Mouse (Mus musculus) kidney, postnatal 0 days (tissue): ENCODE results near the gene Ak4. TPM values are rescaled to one million over a fixed set of nuclear protein-coding genes. Genes with fewer than 3 reads are reported as not detected.
A peak's percentile ranks its signal among the peaks of the same experiment; 100 is the strongest.
"Not testable (repeated sequence)": the region's sequence is repeated elsewhere in the genome, so short reads cannot be mapped to it uniquely, and the experiment has no call there.

Experiments used
- ATAC-seq: fragments of 200-750 bp; cut with Nextera tagmentation; replicated peaks from 2 replicates; pipeline ENCODE4 v1.8.0; 2017; ENCODE audit warnings: low read depth, moderate number of reproducible peaks, moderate TSS enrichment, moderate library complexity; ENCODE audit not compliant: low FRiP score
- DNase-seq: peaks from one replicate; pipeline ENCODE4 v3.0.0-alpha.2; 2016; ENCODE audit warnings: low spot score
- H3K27ac ChIP-seq: fragments of 300-500 bp; sonication (generic); 2 replicates; pipeline ENCODE4 v1.5.1; 2014; ENCODE audit warnings: mild to moderate bottlenecking
- H3K27me3 ChIP-seq: fragments of 300-500 bp; sonication (generic); 2 replicates; pipeline ENCODE4 v1.6.1; 2014; ENCODE audit warnings: low read length, mixed read lengths; ENCODE audit not compliant: insufficient read depth
- H3K36me3 ChIP-seq: fragments of 300-500 bp; sonication (generic); 2 replicates; pipeline ENCODE4 v1.6.1; 2014; ENCODE audit warnings: low read length, mixed read lengths; ENCODE audit not compliant: insufficient read depth
- H3K4me1 ChIP-seq: fragments of 300-500 bp; sonication (generic); replicated peaks from 2 replicates; pipeline ENCODE4 v1.6.1; 2014; ENCODE audit warnings: antibody characterized with exemption, low read length, mixed read lengths; ENCODE audit not compliant: insufficient read depth
- H3K4me2 ChIP-seq: fragments of 300-500 bp; sonication (generic); 2 replicates; pipeline ENCODE4 v1.6.1; 2014; ENCODE audit warnings: mild to moderate bottlenecking, low read length, moderate library complexity, mixed read lengths
- H3K4me3 ChIP-seq: fragments of 300-500 bp; sonication (generic); replicated peaks from 2 replicates; pipeline ENCODE4 v1.5.1; 2014; ENCODE audit warnings: low read depth, low read length
- H3K9ac ChIP-seq: fragments of 300-500 bp; sonication (generic); 2 replicates; pipeline ENCODE4 v1.6.1; 2014; ENCODE audit warnings: low read depth, low read length
- H3K9me3 ChIP-seq: fragments of 300-500 bp; sonication (generic); replicated peaks from 2 replicates; pipeline ENCODE4 v1.6.1; 2016; ENCODE audit warnings: low read length, inconsistent platforms, mixed read lengths
- CTCF ChIP-seq: IDR thresholded peaks from 2 replicates; pipeline ENCODE4 v1.5.1; 2016; ENCODE audit warnings: antibody characterized with exemption, low read depth, mild to moderate bottlenecking, moderate library complexity
- WGBS: fragments of 180-500 bp; shearing (Covaris S2); extraction: QIAGEN DNeasy Blood & Tissue Kit; methylation state at CpG from one replicate; pipeline ENCODE4 v1.1.7; 2014; 5-methylcytosine and 5-hydroxymethylcytosine counted together
- polyA plus RNA-seq: library from polyadenylated mRNA; unstranded; fragments of >200 nt; fragmentation: Nextera tagmentation; extraction: Ambion mirVana; gene quantifications from 2 replicates; pipeline ENCODE4 v1.2.1, GENCODE M21; 2015

Ak4 gene
- polyA plus RNA-seq, 1 experiment from 2014 or later: 17.1 TPM

DNA sequence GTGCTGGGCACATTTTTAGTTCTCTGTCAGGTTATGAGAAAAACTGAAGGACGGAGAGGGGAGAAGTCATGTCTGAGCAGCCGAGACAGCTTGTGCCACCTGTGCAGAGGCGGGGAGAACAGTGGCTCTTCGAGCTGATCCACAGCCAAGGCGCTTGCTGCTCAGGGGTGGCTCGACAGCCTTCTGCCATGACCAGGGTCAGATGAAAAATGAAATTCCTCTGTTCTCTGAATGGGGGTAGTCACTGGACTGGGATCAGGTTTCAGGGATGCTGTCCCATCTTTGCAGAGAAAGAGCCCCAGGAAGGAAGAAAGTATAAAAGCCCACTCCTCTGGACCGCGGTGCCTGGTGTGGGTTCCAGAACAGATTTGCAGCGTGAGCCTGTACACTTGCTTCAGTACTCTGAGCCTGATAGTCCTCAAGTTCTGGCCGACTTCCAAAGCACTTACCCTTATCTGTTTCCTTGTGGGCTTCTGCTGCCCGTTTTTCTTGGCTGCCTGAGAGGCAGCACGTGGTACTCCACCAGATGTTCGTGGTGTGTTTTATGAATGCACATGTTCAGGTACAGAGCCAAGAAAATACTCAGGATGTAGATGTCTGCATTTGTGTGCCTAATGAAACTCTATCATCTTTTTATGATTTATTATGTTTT, 20.8 kb downstream of the Ak4 start:
- TF ChIP-seq CTCF: no peak
- Histone ChIP-seq H3K36me3 (no peaks in the 10 kb centered on the region), H3K27ac (no peak overlapping the region), H3K4me1 (no peaks in the 10 kb centered on the region), H3K27me3 (no peaks in the 10 kb centered on the region), H3K4me3 (no peak overlapping the region), H3K9ac (no peak overlapping the region), H3K9me3 (no peaks in the 10 kb centered on the region), H3K4me2 (no peak overlapping the region)
- ATAC-seq: peak; percentile 49; the same call in 1 of the 2 replicates
- peak; percentile 75 for DNase-seq
- 33% methylated on average over 13 of the region's 13 CpGs for WGBS

DNA sequence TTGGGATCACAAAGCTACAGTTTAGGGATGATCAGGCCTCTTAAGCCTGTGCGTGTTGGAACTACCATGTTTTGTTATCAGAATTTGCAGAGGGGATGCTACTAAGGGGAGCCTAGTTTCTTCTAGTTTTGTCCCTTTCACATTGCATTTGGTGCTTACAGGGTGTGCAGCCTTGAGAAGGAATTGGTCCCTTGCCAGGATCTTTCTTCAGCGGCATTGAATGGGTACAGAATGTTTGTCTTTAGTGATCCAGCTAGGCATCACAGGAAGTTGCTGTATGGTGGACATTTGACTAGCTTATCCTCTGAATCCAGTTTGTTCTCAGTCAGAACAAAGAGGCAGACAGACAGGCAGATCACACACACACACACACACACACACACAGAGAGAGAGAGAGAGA, 23.7 kb downstream of the Ak4 start:
- Histone ChIP-seq H3K27ac (no peak overlapping the region), H3K9ac (no peak overlapping the region), H3K4me2 (no peak overlapping the region), H3K36me3 (no peaks in the 10 kb centered on the region), H3K4me1 (no peaks in the 10 kb centered on the region), H3K4me3 (no peak overlapping the region), H3K27me3 (no peaks in the 10 kb centered on the region), H3K9me3 (no peaks in the 10 kb centered on the region)
- WGBS: 76% methylated on average over 2 of the region's 2 CpGs
- no peak for DNase-seq
- no peak for ATAC-seq
- no peak for TF ChIP-seq CTCF

DNA sequence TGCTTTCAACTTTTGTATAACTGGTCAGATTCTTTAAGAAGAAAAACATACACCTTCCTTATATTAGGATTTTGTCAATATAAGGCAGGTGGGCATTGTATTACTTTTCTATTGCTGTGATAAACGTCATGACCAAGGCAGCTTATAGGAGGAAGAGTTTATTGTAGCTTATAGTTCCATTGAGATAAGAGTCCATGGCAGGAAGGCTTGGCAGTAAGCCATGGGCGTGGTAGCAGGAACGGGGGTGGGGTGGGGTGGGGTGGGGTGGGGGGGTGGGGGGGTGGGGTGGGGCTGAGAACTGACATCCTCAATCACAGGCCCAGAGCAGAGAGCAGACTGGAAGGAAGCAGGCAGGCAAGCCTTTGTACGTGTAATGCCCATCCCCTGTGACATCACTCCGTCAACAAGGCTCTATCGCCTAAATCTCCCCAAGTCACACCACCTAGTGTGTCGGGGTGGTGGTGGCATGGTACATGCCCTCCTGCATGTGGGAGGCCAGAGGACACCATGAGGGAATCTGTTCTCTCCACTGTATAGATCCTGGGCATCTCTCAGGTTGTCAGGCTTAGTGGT, 24.4 kb downstream of the Ak4 start:
- WGBS: 81% methylated on average over 7 of the region's 7 CpGs
- H3K27ac ChIP-seq: no peak overlapping the region
- DNase-seq (no peak), ATAC-seq (no peak)
- no peaks in the 10 kb centered on the region for H3K9me3 ChIP-seq
- no peaks in the 10 kb centered on the region for H3K27me3 ChIP-seq
- no peak overlapping the region for H3K4me2 ChIP-seq
- no peaks in the 10 kb centered on the region for H3K36me3 ChIP-seq
- H3K9ac ChIP-seq: no peak overlapping the region
- no peak for TF ChIP-seq CTCF
- H3K4me3 ChIP-seq: no peak overlapping the region
- H3K4me1 ChIP-seq: no peaks in the 10 kb centered on the region

DNA sequence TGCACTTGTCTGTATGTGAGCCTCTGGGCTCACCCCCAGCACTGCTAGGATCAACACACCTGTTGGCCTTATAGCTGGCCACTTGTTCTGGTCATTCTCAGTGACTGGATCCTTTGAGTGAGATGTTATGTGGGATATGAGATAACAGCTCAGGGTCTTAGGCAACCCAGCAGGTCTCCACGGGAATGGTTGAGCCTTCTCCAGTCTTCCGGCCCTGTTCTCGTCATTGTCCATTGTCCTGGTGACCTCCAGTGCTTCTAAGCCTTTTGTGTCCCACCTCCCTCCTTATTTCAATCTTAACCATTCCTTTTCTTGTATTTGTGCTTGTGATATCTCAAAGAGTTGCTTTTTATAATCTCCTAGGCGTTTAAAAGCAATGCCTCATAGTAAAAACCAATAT, 26.6 kb downstream of the Ak4 start:
- Histone ChIP-seq H3K27me3 (no peaks in the 10 kb centered on the region), H3K9me3 (no peaks in the 10 kb centered on the region), H3K4me3 (no peak overlapping the region), H3K36me3 (no peaks in the 10 kb centered on the region), H3K27ac (no peak overlapping the region), H3K4me2 (no peak overlapping the region), H3K9ac (no peak overlapping the region), H3K4me1 (no peaks in the 10 kb centered on the region)
- WGBS: 95% methylated on average over 4 of the region's 4 CpGs
- ATAC-seq (no peak), DNase-seq (no peak)
- no peak for TF ChIP-seq CTCF

DNA sequence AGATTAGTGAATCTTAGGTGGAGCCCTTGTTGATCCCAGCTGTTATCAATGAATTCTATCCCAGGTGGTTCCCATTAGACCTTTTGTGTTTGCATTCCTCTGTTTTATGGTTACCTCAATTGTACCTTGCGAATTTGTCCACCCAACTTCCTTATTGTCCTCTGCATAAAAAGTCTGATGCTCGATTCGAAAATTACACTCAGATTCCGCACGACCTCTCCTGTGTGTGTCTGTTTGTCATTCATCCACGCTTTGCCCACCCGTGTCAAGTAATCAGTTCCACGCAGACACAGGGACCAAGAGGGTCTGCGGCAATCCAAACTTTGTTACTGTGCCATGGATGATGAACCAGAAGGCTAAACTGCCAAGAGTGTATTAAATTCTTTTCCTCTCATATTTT, 27.5 kb downstream of the Ak4 start:
- not testable (repeated sequence) for H3K36me3 ChIP-seq, H3K4me2 ChIP-seq, H3K4me1 ChIP-seq, H3K9me3 ChIP-seq, H3K4me3 ChIP-seq, H3K27ac ChIP-seq, ATAC-seq, H3K9ac ChIP-seq, H3K27me3 ChIP-seq, DNase-seq
- over 99% methylated on average over 9 of the region's 9 CpGs for WGBS

DNA sequence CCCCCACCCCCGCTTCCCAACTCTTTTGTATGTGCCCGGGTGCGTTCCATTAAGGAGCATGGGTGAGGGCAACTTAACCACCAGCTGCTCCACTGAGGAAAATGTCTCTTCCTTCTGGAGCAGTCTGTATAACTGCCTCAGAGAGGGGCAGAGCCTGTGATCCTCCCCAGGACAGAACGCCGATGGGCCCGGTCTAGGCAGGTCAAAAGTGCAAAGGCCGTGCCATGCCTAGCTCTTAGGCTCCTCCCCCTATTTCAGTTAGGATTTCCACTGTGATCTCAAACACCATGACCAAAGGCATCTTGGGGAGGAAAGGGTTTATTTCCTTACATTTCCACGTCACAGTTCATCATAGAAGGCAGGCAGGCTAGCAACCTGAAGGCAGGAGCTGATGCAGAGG, 29.6 kb downstream of the Ak4 start:
- Histone ChIP-seq H3K9ac (no peak overlapping the region), H3K4me2 (no peak overlapping the region), H3K4me3 (no peak overlapping the region), H3K27me3 (no peaks in the 10 kb centered on the region), H3K36me3 (no peaks in the 10 kb centered on the region), H3K27ac (no peak overlapping the region), H3K4me1 (no peaks in the 10 kb centered on the region), H3K9me3 (no peaks in the 10 kb centered on the region)
- DNase-seq (no peak), ATAC-seq (no peak)
- no peak for TF ChIP-seq CTCF
- WGBS: 78% methylated on average over 8 of the region's 8 CpGs

DNA sequence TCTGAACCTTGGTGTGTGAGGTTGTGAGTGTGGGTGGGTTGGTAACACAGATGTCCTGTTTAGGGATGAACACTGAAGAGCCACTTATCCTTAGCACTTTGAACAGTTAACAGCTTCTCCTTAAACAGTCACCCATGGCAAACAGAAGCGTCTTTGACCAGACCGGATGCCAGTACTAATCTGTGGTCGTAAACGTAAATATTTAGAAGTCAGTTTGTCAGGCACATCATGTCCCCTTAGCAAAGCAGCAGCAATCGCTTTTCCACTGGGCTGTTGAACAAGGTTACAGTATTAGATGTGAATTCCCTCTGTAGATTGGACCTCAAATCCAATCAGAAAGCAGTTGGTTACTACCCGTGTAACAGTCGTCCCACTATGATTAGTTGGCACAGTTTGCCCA, 30.3 kb downstream of the Ak4 start:
- ATAC-seq: no peak
- no peak for DNase-seq
- Histone ChIP-seq H3K27ac (no peak overlapping the region), H3K4me1 (no peaks in the 10 kb centered on the region), H3K4me2 (no peak overlapping the region), H3K9ac (no peak overlapping the region), H3K9me3 (no peaks in the 10 kb centered on the region), H3K27me3 (no peaks in the 10 kb centered on the region), H3K4me3 (no peak overlapping the region), H3K36me3 (no peaks in the 10 kb centered on the region)
- WGBS: 78% methylated on average over 7 of the region's 7 CpGs
- TF ChIP-seq CTCF: no peak
